Mouse (Mus musculus): Measurements from ENCODE around the gene Txndc16. TPM values are rescaled to one million over a fixed set of nuclear protein-coding genes. Genes with fewer than 3 reads are reported as not detected.

The Txndc16 gene
- polyA plus RNA-seq, 1 experiment: 1.2 TPM

GRCm38 (mm10) chr14:45216711-45217340, 3.3 kb downstream of the Txndc16 start:
- TF ChIP-seq MYOD1 (IDR thresholded peaks at IDR 0.05; ENCODE audit: control insufficient read depth in 1 of 3, insufficient read length in 2 of 3, low read depth in 2 of 3): no peak
- TF ChIP-seq TCF3 (IDR thresholded peaks at IDR 0.05; ENCODE audit: insufficient read length, low read depth): no peak
- TF ChIP-seq POLR2AphosphoS2 (IDR thresholded peaks at IDR 0.05; ENCODE audit: insufficient read length, low read depth): no peak
- no peak for TF ChIP-seq MAX (IDR thresholded peaks at IDR 0.05; ENCODE audit: low read depth)
- no peak for TF ChIP-seq MYOG (IDR thresholded peaks at IDR 0.05; ENCODE audit: control insufficient read depth in 1 of 3, insufficient read depth in 1 of 3, insufficient read length in 2 of 3, low read depth in 2 of 3)
- no peak for TF ChIP-seq REST (IDR thresholded peaks at IDR 0.05; ENCODE audit: insufficient read depth, insufficient read length)
- TF ChIP-seq E2F4 (IDR thresholded peaks at IDR 0.05; ENCODE audit: insufficient read depth): no peak
- TF ChIP-seq TCF12 (IDR thresholded peaks at IDR 0.05; ENCODE audit: insufficient read depth, poor library complexity, severe bottlenecking): no peak
- no peak for TF ChIP-seq POLR2A (IDR thresholded peaks at IDR 0.05; ENCODE audit: insufficient read length, low read depth)
- no peak for TF ChIP-seq USF1 (IDR thresholded peaks at IDR 0.05; ENCODE audit: low read depth)
- no peak for TF ChIP-seq SRF (IDR thresholded peaks at IDR 0.05; ENCODE audit: control insufficient read depth, insufficient read length, low read depth)

GRCm38 (mm10) chr14:45211431-45211830, 8.7 kb downstream of the Txndc16 start:
- no peak overlapping the region for H3K4me2 ChIP-seq (ENCODE audit: low read depth)
- H3K36me3 ChIP-seq (ENCODE audit: control insufficient read depth, insufficient read depth): no peaks in the 10 kb centered on the region
- H3K79me2 ChIP-seq (ENCODE audit: control insufficient read depth, insufficient read depth): no peaks in the 10 kb centered on the region
- no peak overlapping the region for H3ac ChIP-seq (ENCODE audit: control insufficient read depth, insufficient read length)
- TF ChIP-seq SRF (IDR thresholded peaks at IDR 0.05; ENCODE audit: control insufficient read depth, insufficient read length, low read depth): no peak
- TF ChIP-seq TCF3 (IDR thresholded peaks at IDR 0.05; ENCODE audit: insufficient read length, low read depth): no peak
- no peak for TF ChIP-seq MYOG (IDR thresholded peaks at IDR 0.05; ENCODE audit: control insufficient read depth in 1 of 3, insufficient read depth in 1 of 3, insufficient read length in 2 of 3, low read depth in 2 of 3)
- no peak for TF ChIP-seq MAX (IDR thresholded peaks at IDR 0.05; ENCODE audit: low read depth)
- no peak overlapping the region for H3K4me3 ChIP-seq
- no peaks in the 10 kb centered on the region for H3K27me3 ChIP-seq (ENCODE audit: control insufficient read depth, insufficient read depth, insufficient read length)

More at GRCm38 (mm10) chr14:45216711-45217340, 3.3 kb downstream of the Txndc16 start:
- Histone ChIP-seq H3K79me2 (ENCODE audit: control insufficient read depth, insufficient read depth) (no peaks in the 10 kb centered on the region), H3K36me3 (ENCODE audit: control insufficient read depth, insufficient read depth) (no peaks in the 10 kb centered on the region), H3ac (ENCODE audit: control insufficient read depth, insufficient read length) (no peak overlapping the region), H3K4me2 (ENCODE audit: low read depth) (no peak overlapping the region), H3K27me3 (ENCODE audit: control insufficient read depth, insufficient read depth, insufficient read length) (peaks cover 14% of the 10 kb centered on the region), H3K4me3 (no peak overlapping the region)

- Histone ChIP-seq H3K79me2 (ENCODE audit: control insufficient read depth, insufficient read depth) (no peaks in the 10 kb centered on the region), H3K36me3 (ENCODE audit: control insufficient read depth, insufficient read depth) (no peaks in the 10 kb centered on the region)
These were observed 9.4 kb downstream of the Txndc16 start for GRCm38 (mm10) chr14:45210683-45211082.

GRCm38 (mm10) chr14:45200607-45201006, 19.5 kb downstream of the Txndc16 start:
- Histone ChIP-seq H3ac (ENCODE audit: control insufficient read depth, insufficient read length) (no peak overlapping the region), H3K36me3 (ENCODE audit: control insufficient read depth, insufficient read depth) (no peaks in the 10 kb centered on the region), H3K4me2 (ENCODE audit: low read depth) (no peak overlapping the region), H3K27me3 (ENCODE audit: control insufficient read depth, insufficient read depth, insufficient read length) (no peaks in the 10 kb centered on the region), H3K4me3 (no peak overlapping the region), H3K79me2 (ENCODE audit: control insufficient read depth, insufficient read depth) (no peaks in the 10 kb centered on the region)
- TF ChIP-seq USF1 (IDR thresholded peaks at IDR 0.05; ENCODE audit: low read depth): no peak
- TF ChIP-seq POLR2A (IDR thresholded peaks at IDR 0.05; ENCODE audit: insufficient read length, low read depth): no peak
- no peak for TF ChIP-seq MAX (IDR thresholded peaks at IDR 0.05; ENCODE audit: low read depth)
- TF ChIP-seq MYOD1 (IDR thresholded peaks at IDR 0.05; ENCODE audit: control insufficient read depth in 1 of 3, insufficient read length in 2 of 3, low read depth in 2 of 3): no peak
- no peak for TF ChIP-seq TCF12 (IDR thresholded peaks at IDR 0.05; ENCODE audit: insufficient read depth, poor library complexity, severe bottlenecking)
- TF ChIP-seq TCF3 (IDR thresholded peaks at IDR 0.05; ENCODE audit: insufficient read length, low read depth): no peak
- no peak for TF ChIP-seq CEBPB (IDR thresholded peaks at IDR 0.05; ENCODE audit: insufficient read depth, poor library complexity, severe bottlenecking)
- TF ChIP-seq MYOG (IDR thresholded peaks at IDR 0.05; ENCODE audit: control insufficient read depth in 1 of 3, insufficient read depth in 1 of 3, insufficient read length in 2 of 3, low read depth in 2 of 3): no peak
- TF ChIP-seq SRF (IDR thresholded peaks at IDR 0.05; ENCODE audit: control insufficient read depth, insufficient read length, low read depth): no peak
- TF ChIP-seq REST (IDR thresholded peaks at IDR 0.05; ENCODE audit: insufficient read depth, insufficient read length): no peak

More at GRCm38 (mm10) chr14:45210683-45211082, 9.4 kb downstream of the Txndc16 start:
- Histone ChIP-seq H3K4me3 (no peak overlapping the region), H3K27me3 (ENCODE audit: control insufficient read depth, insufficient read depth, insufficient read length) (no peaks in the 10 kb centered on the region), H3K4me2 (ENCODE audit: low read depth) (no peak overlapping the region), H3ac (ENCODE audit: control insufficient read depth, insufficient read length) (no peak overlapping the region)
- no peak for TF ChIP-seq TCF12 (IDR thresholded peaks at IDR 0.05; ENCODE audit: insufficient read depth, poor library complexity, severe bottlenecking)
- TF ChIP-seq CEBPB (IDR thresholded peaks at IDR 0.05; ENCODE audit: insufficient read depth, poor library complexity, severe bottlenecking): no peak
- TF ChIP-seq SRF (IDR thresholded peaks at IDR 0.05; ENCODE audit: control insufficient read depth, insufficient read length, low read depth): no peak
- no peak for TF ChIP-seq POLR2AphosphoS2 (IDR thresholded peaks at IDR 0.05; ENCODE audit: insufficient read length, low read depth)
- no peak for TF ChIP-seq MAX (IDR thresholded peaks at IDR 0.05; ENCODE audit: low read depth)

- no peak overlapping the region for H3ac ChIP-seq (ENCODE audit: control insufficient read depth, insufficient read length)
- peak overlapping the region; percentile 44 for H3K4me2 ChIP-seq (ENCODE audit: low read depth)
- no peaks in the 10 kb centered on the region for H3K36me3 ChIP-seq (ENCODE audit: control insufficient read depth, insufficient read depth)
- H3K4me3 ChIP-seq: no peak overlapping the region
- H3K79me2 ChIP-seq (ENCODE audit: control insufficient read depth, insufficient read depth): no peaks in the 10 kb centered on the region
- TF ChIP-seq CEBPB (IDR thresholded peaks at IDR 0.05; ENCODE audit: insufficient read depth, poor library complexity, severe bottlenecking): peak; percentile 72
- no peak for TF ChIP-seq TCF3 (IDR thresholded peaks at IDR 0.05; ENCODE audit: insufficient read length, low read depth)
- H3K27me3 ChIP-seq (ENCODE audit: control insufficient read depth, insufficient read depth, insufficient read length): no peaks in the 10 kb centered on the region
These were observed 29.1 kb downstream of the Txndc16 start for GRCm38 (mm10) chr14:45190999-45191398.
